Mouse (Mus musculus): ENCODE results near the gene 4930512M02Rik. TPM values are rescaled to one million over a fixed set of nuclear protein-coding genes. Genes with fewer than 3 reads are reported as not detected.

4930512M02Rik gene
- polyA plus RNA-seq, 1 experiment, result not detected

DNA sequence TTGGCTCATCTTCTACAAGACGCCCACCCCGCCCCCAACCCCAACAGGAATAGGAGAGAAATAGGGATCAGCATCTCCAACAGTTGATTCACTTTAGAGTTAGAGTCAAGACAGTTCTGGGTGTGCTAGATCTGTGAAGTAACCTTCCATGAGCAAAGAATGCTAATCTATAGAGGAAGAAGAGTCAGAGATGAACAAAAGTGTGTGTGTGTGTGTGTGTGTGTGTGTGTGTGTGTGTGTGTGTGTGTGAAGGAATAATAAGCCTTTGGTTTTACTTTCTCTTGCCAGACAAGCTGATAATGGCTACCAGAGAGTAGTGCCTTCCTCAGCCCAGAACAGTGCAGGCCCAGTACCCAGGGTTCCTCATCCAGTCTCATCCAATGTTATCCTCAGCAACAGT lies 59.6 kb downstream of the 4930512M02Rik start:
- Histone ChIP-seq H3K4me3 (ENCODE audit: insufficient read depth, low read length) (no peak overlapping the region), H3K27ac (ENCODE audit: insufficient read depth, low read length) (no peak overlapping the region), H3K4me1 (ENCODE audit: control insufficient read depth, insufficient read depth, low read length) (no peaks in the 10 kb centered on the region)
- TF ChIP-seq POLR2A (IDR thresholded peaks at IDR 0.05; ENCODE audit: low read depth, low read length) (no peak), CTCF (IDR thresholded peaks at IDR 0.05; ENCODE audit: borderline replicate concordance, insufficient read depth, low read length) (no peak)

DNA sequence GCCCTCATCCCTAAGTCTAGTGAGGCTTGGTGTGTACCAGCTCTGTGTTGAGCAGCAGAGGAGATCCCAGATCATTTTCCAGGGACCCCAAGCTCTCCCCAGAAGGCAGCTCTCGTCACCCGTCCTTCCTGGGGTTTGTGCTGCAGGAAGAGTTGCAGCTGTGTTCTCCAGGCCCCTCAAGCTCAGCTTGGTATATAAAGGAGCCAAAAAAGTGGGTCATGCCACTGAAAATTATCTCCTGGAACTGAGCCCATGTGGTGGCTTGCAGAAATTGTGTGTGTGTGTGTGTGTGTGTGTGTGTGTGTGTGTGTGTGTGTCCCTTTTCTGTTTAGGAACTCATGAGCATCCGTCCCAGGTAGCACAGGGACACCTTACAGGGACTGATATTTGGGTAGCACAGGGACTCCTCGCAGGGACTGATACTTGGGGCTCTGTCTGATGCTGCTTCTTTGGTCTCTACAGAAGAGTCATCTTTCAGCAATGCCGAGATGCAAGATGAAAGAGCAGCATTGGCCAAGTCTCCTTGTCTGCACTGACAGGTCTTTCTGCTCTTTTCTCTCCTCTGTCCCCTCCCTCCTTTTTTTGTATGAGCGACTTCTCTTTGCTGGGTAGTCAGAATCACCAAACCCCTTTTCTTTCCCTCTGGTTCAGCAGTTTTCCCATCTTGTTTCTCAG lies 62.4 kb downstream of the 4930512M02Rik start:
- no peaks in the 10 kb centered on the region for H3K4me1 ChIP-seq (ENCODE audit: control insufficient read depth, insufficient read depth, low read length)
- H3K27ac ChIP-seq (ENCODE audit: insufficient read depth, low read length), result no peak overlapping the region
- no peak for TF ChIP-seq POLR2A (IDR thresholded peaks at IDR 0.05; ENCODE audit: low read depth, low read length)
- TF ChIP-seq CTCF (IDR thresholded peaks at IDR 0.05; ENCODE audit: borderline replicate concordance, insufficient read depth, low read length), result no peak
- H3K4me3 ChIP-seq (ENCODE audit: insufficient read depth, low read length), result no peak overlapping the region

DNA sequence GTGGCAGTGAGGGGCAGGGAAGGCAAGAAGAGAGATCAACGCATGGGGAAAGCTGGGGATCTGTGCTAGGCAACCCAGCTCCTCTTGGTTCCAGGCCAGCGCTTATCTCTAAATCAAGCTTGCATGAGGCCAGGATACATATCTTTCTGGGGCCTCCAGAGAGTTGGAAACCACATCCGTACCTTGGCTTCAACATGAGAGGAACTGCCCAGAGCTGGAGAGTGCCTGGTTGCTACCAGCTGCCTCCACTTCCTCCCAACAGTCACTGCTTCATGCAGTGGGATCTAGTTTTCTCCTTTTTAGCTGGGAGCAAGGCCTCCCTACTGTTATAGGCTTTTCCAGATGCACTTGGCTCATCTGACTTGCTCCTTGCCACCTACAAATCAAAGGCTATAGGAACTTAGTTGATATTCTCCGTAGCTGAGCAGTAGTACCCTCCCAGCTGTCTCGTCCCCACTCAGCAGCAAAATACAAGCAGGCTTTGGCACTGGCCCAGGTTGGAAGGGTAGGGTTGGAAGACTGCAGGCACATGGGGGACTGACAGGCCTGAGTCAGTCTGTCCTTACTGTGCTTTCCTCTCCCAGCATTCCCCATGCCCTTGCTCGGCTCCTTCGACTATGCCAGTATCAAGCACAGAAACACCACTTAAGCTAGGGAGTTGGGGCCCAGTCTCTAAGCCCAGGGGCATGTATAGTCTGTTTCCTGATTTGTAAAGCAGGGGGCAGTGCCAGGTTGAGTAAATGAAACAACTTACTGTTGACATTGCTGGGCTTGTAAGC lies 63.2 kb downstream of the 4930512M02Rik start:
- Histone ChIP-seq H3K27ac (ENCODE audit: insufficient read depth, low read length) (no peak overlapping the region), H3K4me1 (ENCODE audit: control insufficient read depth, insufficient read depth, low read length) (no peaks in the 10 kb centered on the region), H3K4me3 (ENCODE audit: insufficient read depth, low read length) (no peak overlapping the region)
- no peak for TF ChIP-seq CTCF (IDR thresholded peaks at IDR 0.05; ENCODE audit: borderline replicate concordance, insufficient read depth, low read length)
- TF ChIP-seq POLR2A (IDR thresholded peaks at IDR 0.05; ENCODE audit: low read depth, low read length), result no peak

DNA sequence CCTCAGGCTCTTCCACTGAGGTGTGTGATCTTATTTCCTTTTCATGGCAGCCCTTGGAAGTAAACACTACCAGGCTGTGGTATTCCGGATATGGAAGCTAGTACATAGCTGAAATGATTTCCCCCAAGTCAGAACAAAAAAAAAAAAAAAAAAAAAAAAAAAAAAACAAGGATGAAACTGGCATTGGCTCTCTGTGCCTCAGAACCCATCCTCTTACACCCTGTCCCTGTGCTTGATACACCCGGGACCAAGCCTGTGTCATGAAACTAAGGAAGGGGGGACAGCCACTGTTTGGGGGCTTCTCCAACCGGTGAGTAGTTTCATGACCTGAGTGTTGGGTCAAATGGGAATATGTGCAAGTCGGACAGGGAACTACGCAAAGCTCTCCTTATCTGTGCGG lies 66.5 kb downstream of the 4930512M02Rik start:
- TF ChIP-seq POLR2A (IDR thresholded peaks at IDR 0.05; ENCODE audit: low read depth, low read length) (no peak), CTCF (IDR thresholded peaks at IDR 0.05; ENCODE audit: borderline replicate concordance, insufficient read depth, low read length) (no peak)
- no peak overlapping the region for H3K4me3 ChIP-seq (ENCODE audit: insufficient read depth, low read length)
- H3K4me1 ChIP-seq (ENCODE audit: control insufficient read depth, insufficient read depth, low read length), result no peaks in the 10 kb centered on the region
- no peak overlapping the region for H3K27ac ChIP-seq (ENCODE audit: insufficient read depth, low read length)

DNA sequence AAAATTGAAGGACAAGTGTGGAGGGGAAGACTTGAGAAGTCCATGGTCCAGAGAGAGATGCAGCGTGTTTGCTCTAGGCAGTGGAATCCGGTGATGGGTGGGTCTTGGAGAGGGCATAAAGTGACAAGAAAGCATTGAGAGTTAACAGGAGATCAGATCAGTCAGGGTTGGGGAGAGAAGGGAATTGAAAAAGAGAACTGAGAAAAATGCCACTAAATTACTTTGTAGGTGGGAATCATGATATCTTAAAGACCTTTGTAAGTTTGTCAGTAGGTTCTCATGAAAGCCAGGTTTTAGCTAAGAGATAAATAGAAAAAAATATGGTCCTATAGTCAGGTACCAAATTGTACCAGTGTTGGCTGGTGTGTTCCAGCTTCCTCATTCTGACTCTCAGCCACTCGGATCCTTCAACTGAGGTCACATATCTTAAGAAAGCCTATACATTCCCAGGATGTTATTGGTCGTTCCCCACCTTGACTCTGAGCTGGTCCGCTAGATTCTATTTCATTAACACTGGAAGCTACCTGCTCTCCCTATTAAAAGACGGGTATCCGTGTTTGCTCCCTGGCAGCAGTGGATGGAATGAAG lies 68.4 kb downstream of the 4930512M02Rik start:
- Histone ChIP-seq H3K27ac (ENCODE audit: insufficient read depth, low read length) (no peak overlapping the region), H3K4me3 (ENCODE audit: insufficient read depth, low read length) (no peak overlapping the region), H3K4me1 (ENCODE audit: control insufficient read depth, insufficient read depth, low read length) (no peaks in the 10 kb centered on the region)
- TF ChIP-seq POLR2A (IDR thresholded peaks at IDR 0.05; ENCODE audit: low read depth, low read length) (no peak), CTCF (IDR thresholded peaks at IDR 0.05; ENCODE audit: borderline replicate concordance, insufficient read depth, low read length) (no peak)

DNA sequence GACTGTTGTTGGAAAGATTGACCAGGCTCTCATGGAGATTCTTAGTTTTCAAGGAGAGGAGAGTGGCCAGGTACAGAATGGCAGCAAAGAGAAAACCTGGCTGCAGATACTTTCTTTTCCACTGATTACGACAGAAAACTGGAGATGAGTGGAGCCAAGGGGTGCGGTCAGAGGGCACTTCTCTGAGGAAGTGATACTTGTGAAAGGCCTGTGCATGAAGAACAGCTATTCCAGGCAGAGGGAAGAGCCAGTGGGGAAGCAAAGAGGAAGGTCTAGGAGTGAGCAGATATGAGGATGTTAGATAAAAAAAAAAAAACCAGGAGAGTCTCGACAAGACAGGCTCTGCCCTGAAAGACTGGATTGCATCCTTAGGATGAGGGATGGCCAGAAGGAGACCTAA lies 69.0 kb downstream of the 4930512M02Rik start:
- H3K27ac ChIP-seq (ENCODE audit: insufficient read depth, low read length), result no peak overlapping the region
- no peak for TF ChIP-seq CTCF (IDR thresholded peaks at IDR 0.05; ENCODE audit: borderline replicate concordance, insufficient read depth, low read length)
- no peaks in the 10 kb centered on the region for H3K4me1 ChIP-seq (ENCODE audit: control insufficient read depth, insufficient read depth, low read length)
- H3K4me3 ChIP-seq (ENCODE audit: insufficient read depth, low read length), result no peak overlapping the region

DNA sequence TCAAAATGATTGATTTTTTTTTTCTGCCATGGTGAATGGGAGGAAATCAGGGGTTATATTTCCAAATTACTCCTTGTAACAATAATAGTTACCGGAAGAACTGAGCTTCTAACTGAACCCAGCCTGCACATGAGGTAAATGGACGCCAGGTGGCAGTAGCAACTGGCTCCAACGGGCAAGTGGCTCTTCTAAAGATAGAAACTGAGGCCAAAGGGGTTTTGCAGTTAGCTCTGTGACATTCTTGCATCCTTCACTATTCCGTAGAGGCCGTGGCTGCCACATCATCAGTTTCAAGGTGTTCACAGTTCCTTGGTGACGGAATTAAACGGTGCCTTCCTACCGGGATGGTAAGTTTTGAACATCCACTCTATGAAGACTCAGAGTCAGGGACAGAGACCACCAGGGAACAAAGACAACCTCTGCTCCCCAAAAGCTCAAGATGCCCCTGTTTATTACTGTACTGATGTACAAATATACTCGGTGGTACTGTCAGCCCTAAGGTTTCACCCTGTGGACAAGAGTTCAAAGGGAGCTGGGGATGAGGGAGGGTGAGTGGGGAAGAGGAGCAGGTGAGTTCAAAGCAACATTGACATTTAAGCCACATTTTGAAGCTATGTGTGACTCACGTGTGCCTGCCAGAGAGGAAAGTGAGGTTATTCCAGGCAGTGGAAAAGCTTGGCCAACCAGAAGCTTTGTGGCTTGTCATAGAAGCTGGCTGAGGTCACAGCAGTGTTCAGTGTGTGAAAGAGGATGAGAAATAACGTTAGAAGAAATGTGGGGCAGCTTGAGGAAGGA lies 70.3 kb downstream of the 4930512M02Rik start:
- H3K4me3 ChIP-seq (ENCODE audit: insufficient read depth, low read length), result no peak overlapping the region
- no peak overlapping the region for H3K27ac ChIP-seq (ENCODE audit: insufficient read depth, low read length)
- no peaks in the 10 kb centered on the region for H3K4me1 ChIP-seq (ENCODE audit: control insufficient read depth, insufficient read depth, low read length)
- TF ChIP-seq POLR2A (IDR thresholded peaks at IDR 0.05; ENCODE audit: low read depth, low read length), result no peak
- peak; percentile 67; the same call in 1 of the 2 replicates for TF ChIP-seq CTCF (IDR thresholded peaks at IDR 0.05; ENCODE audit: borderline replicate concordance, insufficient read depth, low read length)

DNA sequence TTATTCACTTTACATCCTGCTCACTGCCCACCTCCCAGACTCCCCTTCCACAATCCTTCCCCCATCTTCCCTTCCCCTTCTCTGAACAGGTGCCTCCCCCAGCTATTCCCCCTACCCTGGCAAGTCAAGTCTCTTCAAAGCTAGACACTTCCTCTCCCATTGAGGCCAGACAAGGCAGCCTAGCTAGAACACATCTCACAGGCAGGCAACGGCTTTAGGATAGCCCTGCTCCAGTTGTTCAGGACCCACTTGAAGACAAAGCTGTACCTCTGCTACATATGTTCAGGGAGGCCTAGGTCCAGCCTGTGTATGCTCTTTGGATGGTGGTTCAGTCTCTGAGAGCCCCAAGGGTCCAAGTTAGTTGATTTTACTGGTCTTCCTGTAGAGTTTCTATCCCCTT lies 71.4 kb downstream of the 4930512M02Rik start:
- Histone ChIP-seq H3K4me1 (ENCODE audit: control insufficient read depth, insufficient read depth, low read length) (no peaks in the 10 kb centered on the region), H3K27ac (ENCODE audit: insufficient read depth, low read length) (no peak overlapping the region), H3K4me3 (ENCODE audit: insufficient read depth, low read length) (no peak overlapping the region)
- TF ChIP-seq POLR2A (IDR thresholded peaks at IDR 0.05; ENCODE audit: low read depth, low read length), result no peak
- no peak for TF ChIP-seq CTCF (IDR thresholded peaks at IDR 0.05; ENCODE audit: borderline replicate concordance, insufficient read depth, low read length)

DNA sequence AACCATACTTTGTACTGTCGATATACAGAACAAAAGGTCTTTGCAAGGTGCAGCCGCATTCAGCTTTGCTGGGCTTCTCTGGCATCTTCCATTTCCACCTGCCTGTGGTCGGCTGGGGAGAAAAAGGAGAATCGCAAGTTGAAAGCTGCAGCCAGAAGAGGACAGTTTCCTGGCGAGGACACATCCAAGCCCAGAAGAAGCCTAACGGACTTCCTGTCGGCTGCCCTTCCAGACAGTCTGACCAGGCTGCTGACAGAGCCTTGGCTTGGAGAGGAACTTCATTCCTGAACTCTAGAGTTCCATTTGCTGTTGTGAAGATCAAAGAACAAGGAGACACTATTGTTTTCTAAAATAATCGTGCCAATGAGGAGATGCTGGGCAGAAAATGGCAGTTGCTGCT lies 72.1 kb downstream of the 4930512M02Rik start:
- Histone ChIP-seq H3K27ac (ENCODE audit: insufficient read depth, low read length) (no peak overlapping the region), H3K4me3 (ENCODE audit: insufficient read depth, low read length) (no peak overlapping the region), H3K4me1 (ENCODE audit: control insufficient read depth, insufficient read depth, low read length) (no peaks in the 10 kb centered on the region)
- no peak for TF ChIP-seq POLR2A (IDR thresholded peaks at IDR 0.05; ENCODE audit: low read depth, low read length)
- no peak for TF ChIP-seq CTCF (IDR thresholded peaks at IDR 0.05; ENCODE audit: borderline replicate concordance, insufficient read depth, low read length)

All from embryonic fibroblast, embryonic 13.5 days (primary cell).